Mouse (Mus musculus): ENCODE results near the gene Snu13.

DNA sequence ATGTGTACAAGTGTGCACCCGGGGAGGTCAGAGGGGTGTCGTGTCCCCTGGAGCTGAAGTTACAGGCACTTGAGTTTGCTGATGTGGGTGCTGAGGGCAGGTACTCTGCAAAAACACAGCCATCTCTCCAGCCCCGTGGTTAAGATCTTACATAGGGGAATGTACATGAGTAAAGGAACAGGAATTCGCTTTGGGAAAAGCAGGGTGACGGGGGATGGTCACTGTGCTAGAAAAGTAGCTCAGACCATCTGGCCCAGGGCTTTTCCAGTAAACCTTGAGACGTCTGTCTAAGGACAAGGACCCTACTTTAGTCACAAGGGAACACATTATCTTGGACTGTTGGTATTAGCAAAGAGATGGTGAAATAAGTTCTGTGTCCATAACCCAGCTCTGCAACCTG, 35.5 kb downstream of the Snu13 start:
- TF ChIP-seq CTCF (IDR thresholded peaks at IDR 0.05; ENCODE audit: low read depth, low read length), result no peak
- no peak for TF ChIP-seq EP300 (IDR thresholded peaks at IDR 0.05; ENCODE audit: insufficient read depth, low read depth, low read length)
- TF ChIP-seq POLR2A (IDR thresholded peaks at IDR 0.05; ENCODE audit: insufficient read depth, low read length), result no peak
